Mouse (Mus musculus) heart, postnatal 10 days (tissue): ENCODE results near the gene Foxo6. TPM values are rescaled to one million over a fixed set of nuclear protein-coding genes. Genes with fewer than 3 reads are reported as not detected.

ENCODE experiments used
- DNase-seq, 2 experiments: peaks; one replicate each; pipeline ENCODE4 v3.0.0; 2021
- intact Hi-C: fragments of 180-260 bp; cut with DNase I; formaldehyde crosslinking; loops from one replicate; pipeline ENCODE4 v1.15.1; 2025
- total RNA-seq, 2 experiments: library from RNA; stranded (reverse); gene quantifications; 2 replicates each; pipeline ENCODE4 v1.2.3; 2021

Gene Foxo6
- total RNA-seq, 2 experiments from 2014 or later: 4.9 to 7.9 TPM

- DNase-seq: no peak
These were observed 68.3 kb downstream of the Foxo6 start for GRCm38 (mm10) chr4:120218878-120219277.

More at GRCm38 (mm10) chr4:120218878-120219277, 68.3 kb downstream of the Foxo6 start:
- intact Hi-C loops: no loop called here

Other genes starting within 250 kb of the Foxo6 start
- not detected for gene AL607142.1, start 222.4 kb downstream of the Foxo6 start, total RNA-seq
- gene Edn2, start 126.1 kb downstream of the Foxo6 start, total RNA-seq: not detected
- gene Scmh1, start 117.9 kb upstream of the Foxo6 start, total RNA-seq: 10 to 100 TPM; 77.3 to 80.1 TPM
- under 1 TPM in 1 of 2 experiments, not detected in 1; 0.29 TPM for gene Slfnl1, start 244.9 kb upstream of the Foxo6 start, total RNA-seq